Mouse (Mus musculus) neural tube, embryonic 14.5 days (tissue): Measurements from ENCODE around the gene Acp6. TPM values are rescaled to one million over a fixed set of nuclear protein-coding genes. Genes with fewer than 3 reads are reported as not detected.
A peak's percentile ranks its signal among the peaks of the same experiment; 100 is the strongest.

Source experiments
- ATAC-seq: fragments of 200-750 bp; cut with Nextera tagmentation; 2 replicates; pipeline ENCODE4 v1.8.0; 2017; ENCODE audit warnings: low read depth, mild to moderate bottlenecking, moderate TSS enrichment, moderate library complexity
- H3K27ac ChIP-seq: fragments of 300-500 bp; sonication (generic); 2 replicates; pipeline ENCODE4 v1.5.1; 2014; ENCODE audit warnings: low read depth, mild to moderate bottlenecking, control low read depth, low read length, moderate library complexity, mixed read lengths
- H3K27me3 ChIP-seq: fragments of 300-500 bp; sonication (generic); 2 replicates; pipeline ENCODE4 v1.6.1; 2014; ENCODE audit warnings: low read length; ENCODE audit not compliant: control insufficient read depth, insufficient read depth
- H3K36me3 ChIP-seq: fragments of 300-500 bp; sonication (generic); 2 replicates; pipeline ENCODE4 v1.6.1; 2014; ENCODE audit warnings: low read length, mixed read lengths; ENCODE audit not compliant: control insufficient read depth, insufficient read depth
- H3K4me1 ChIP-seq: fragments of 300-500 bp; sonication (generic); 2 replicates; pipeline ENCODE4 v1.6.1; 2014; ENCODE audit warnings: low read length; ENCODE audit not compliant: control insufficient read depth, insufficient read depth
- H3K4me2 ChIP-seq: fragments of 300-500 bp; sonication (generic); 2 replicates; pipeline ENCODE4 v1.6.1; 2014; ENCODE audit warnings: mild to moderate bottlenecking, low read depth, low read length, control low read depth
- H3K4me3 ChIP-seq: fragments of 300-500 bp; sonication (generic); 2 replicates; pipeline ENCODE4 v1.5.1; 2014; ENCODE audit warnings: low read depth, low read length, control low read depth, mixed read lengths
- H3K9ac ChIP-seq: fragments of 300-500 bp; sonication (generic); replicated peaks from 2 replicates; pipeline ENCODE4 v1.6.1; 2014; ENCODE audit warnings: low read depth, mild to moderate bottlenecking, control low read depth, low read length, mixed read lengths
- H3K9me3 ChIP-seq: fragments of 300-500 bp; sonication (generic); 2 replicates; pipeline ENCODE4 v1.6.1; 2016; ENCODE audit warnings: low read length; ENCODE audit not compliant: control insufficient read depth
- WGBS: fragments of 180-500 bp; shearing (Covaris S2); extraction: QIAGEN DNeasy Blood & Tissue Kit; methylation state at CpG from one replicate; pipeline ENCODE4 v1.1.7; 2014; 5-methylcytosine and 5-hydroxymethylcytosine counted together
- polyA plus RNA-seq: library from polyadenylated mRNA; unstranded; fragments of >200 nt; fragmentation: Nextera tagmentation; extraction: Ambion mirVana; gene quantifications from 2 replicates; pipeline ENCODE4 v1.2.1, GENCODE M21; 2014

Gene Acp6
- polyA plus RNA-seq, 1 experiment from 2014 or later, result 14.1 TPM

- Histone ChIP-seq H3K27me3 (no peaks in the 10 kb centered on the region), H3K9me3 (no peaks in the 10 kb centered on the region), H3K4me2 (peak overlapping the region; percentile 77), H3K36me3 (no peaks in the 10 kb centered on the region), H3K27ac (peak overlapping the region; percentile 35), H3K4me1 (no peaks in the 10 kb centered on the region), H3K9ac (peak overlapping the region; percentile 54; the same call in 1 of the 2 replicates), H3K4me3 (peak overlapping the region; percentile 54)
- ATAC-seq, result peak; percentile 74
- WGBS, result under 1% methylated on average over 17 of the region's 17 CpGs
Observed at GRCm38 (mm10) chr3:97157958-97158599, 498 bp upstream of the Acp6 start.

GRCm38 (mm10) chr3:97159509-97159850 is 903 bp downstream of the Acp6 start:
- peak overlapping the region; percentile 77 for H3K4me2 ChIP-seq
- no peak for ATAC-seq
- H3K9me3 ChIP-seq, result no peaks in the 10 kb centered on the region
- H3K27me3 ChIP-seq, result no peaks in the 10 kb centered on the region
- H3K4me3 ChIP-seq, result peak overlapping the region; percentile 54
- peak overlapping the region; percentile 54; the same call in 1 of the 2 replicates for H3K9ac ChIP-seq
- WGBS, result 8% methylated on average over 6 of the region's 6 CpGs
- H3K27ac ChIP-seq, result no peak overlapping the region
- H3K4me1 ChIP-seq, result no peaks in the 10 kb centered on the region
- no peaks in the 10 kb centered on the region for H3K36me3 ChIP-seq

- H3K9me3 ChIP-seq, result no peaks in the 10 kb centered on the region
- no peak overlapping the region; the same call in 1 of the 2 replicates for H3K4me3 ChIP-seq
- H3K4me1 ChIP-seq, result no peaks in the 10 kb centered on the region
- H3K27ac ChIP-seq, result no peak overlapping the region
- no peak for ATAC-seq
- no peak overlapping the region for H3K4me2 ChIP-seq
- no peaks in the 10 kb centered on the region for H3K36me3 ChIP-seq
- H3K27me3 ChIP-seq, result no peaks in the 10 kb centered on the region
- no peak overlapping the region for H3K9ac ChIP-seq
- WGBS, result 82% methylated on average over 2 of the region's 2 CpGs
Observed at GRCm38 (mm10) chr3:97159986-97160385, 1.4 kb downstream of the Acp6 start.

GRCm38 (mm10) chr3:97160908-97161307 is 2.3 kb downstream of the Acp6 start:
- Histone ChIP-seq H3K27ac (no peak overlapping the region), H3K36me3 (no peaks in the 10 kb centered on the region), H3K4me2 (no peak overlapping the region), H3K9ac (no peak overlapping the region), H3K4me1 (no peaks in the 10 kb centered on the region), H3K27me3 (no peaks in the 10 kb centered on the region), H3K4me3 (no peak overlapping the region), H3K9me3 (no peaks in the 10 kb centered on the region)
- ATAC-seq, result no peak
- WGBS, result 72% methylated on average over 10 of the region's 10 CpGs

GRCm38 (mm10) chr3:97161773-97162172 is 3.2 kb downstream of the Acp6 start:
- H3K9ac ChIP-seq, result no peak overlapping the region
- H3K4me3 ChIP-seq, result no peak overlapping the region
- no peak overlapping the region for H3K4me2 ChIP-seq
- H3K9me3 ChIP-seq, result no peaks in the 10 kb centered on the region
- no peak for ATAC-seq
- no peaks in the 10 kb centered on the region for H3K27me3 ChIP-seq
- no peaks in the 10 kb centered on the region; the same call in 1 of the 2 replicates for H3K36me3 ChIP-seq
- 70% methylated on average over 4 of the region's 4 CpGs for WGBS
- H3K27ac ChIP-seq, result no peak overlapping the region
- no peaks in the 10 kb centered on the region for H3K4me1 ChIP-seq

GRCm38 (mm10) chr3:97164477-97164876 is 5.9 kb downstream of the Acp6 start:
- 91% methylated on average over 4 of the region's 4 CpGs for WGBS
- Histone ChIP-seq H3K4me3 (no peak overlapping the region), H3K27me3 (no peaks in the 10 kb centered on the region), H3K36me3 (no peaks in the 10 kb centered on the region; the same call in 1 of the 2 replicates), H3K4me2 (no peak overlapping the region), H3K27ac (no peak overlapping the region), H3K9ac (no peak overlapping the region), H3K9me3 (no peaks in the 10 kb centered on the region), H3K4me1 (no peaks in the 10 kb centered on the region)
- ATAC-seq, result no peak

GRCm38 (mm10) chr3:97167126-97167525 is 8.5 kb downstream of the Acp6 start:
- Histone ChIP-seq H3K4me3 (no peak overlapping the region), H3K4me2 (no peak overlapping the region), H3K27me3 (no peaks in the 10 kb centered on the region), H3K9me3 (no peaks in the 10 kb centered on the region), H3K27ac (no peak overlapping the region), H3K36me3 (no peaks in the 10 kb centered on the region; the same call in 1 of the 2 replicates), H3K9ac (no peak overlapping the region), H3K4me1 (no peaks in the 10 kb centered on the region)
- 77% methylated on average over 4 of the region's 4 CpGs for WGBS
- ATAC-seq, result no peak

- Histone ChIP-seq H3K4me2 (no peak overlapping the region), H3K27ac (no peak overlapping the region), H3K4me1 (no peaks in the 10 kb centered on the region), H3K4me3 (no peak overlapping the region), H3K36me3 (no peaks in the 10 kb centered on the region), H3K27me3 (no peaks in the 10 kb centered on the region), H3K9me3 (no peaks in the 10 kb centered on the region), H3K9ac (no peak overlapping the region)
- 90% methylated on average over 6 of the region's 6 CpGs for WGBS
- no peak for ATAC-seq
Observed at GRCm38 (mm10) chr3:97171531-97171930, 13.0 kb downstream of the Acp6 start.

- H3K27me3 ChIP-seq, result no peaks in the 10 kb centered on the region
- 80% methylated on average over 9 of the region's 9 CpGs for WGBS
- no peak overlapping the region for H3K9ac ChIP-seq
- ATAC-seq, result no peak
- no peaks in the 10 kb centered on the region for H3K4me1 ChIP-seq
- H3K4me3 ChIP-seq, result no peak overlapping the region
- no peaks in the 10 kb centered on the region for H3K36me3 ChIP-seq
- H3K9me3 ChIP-seq, result no peaks in the 10 kb centered on the region
- no peak overlapping the region for H3K27ac ChIP-seq
- no peak overlapping the region for H3K4me2 ChIP-seq
Observed at GRCm38 (mm10) chr3:97172231-97172630, 13.7 kb downstream of the Acp6 start.
